Mouse (Mus musculus) midbrain, embryonic 15.5 days (tissue): Measurements from ENCODE around the gene Gm5089. TPM values are rescaled to one million over a fixed set of nuclear protein-coding genes. Genes with fewer than 3 reads are reported as not detected.
"Not testable (repeated sequence)": the region's sequence is repeated elsewhere in the genome, so short reads cannot be mapped to it uniquely, and the experiment has no call there.

Experiments used
- ATAC-seq: fragments of 200-750 bp; cut with Nextera tagmentation; replicated peaks from 2 replicates; pipeline ENCODE4 v1.8.0; 2017; ENCODE audit warnings: moderate TSS enrichment
- H3K27ac ChIP-seq: fragments of 300-500 bp; sonication (generic); 2 replicates; pipeline ENCODE4 v1.5.1; 2015; ENCODE audit warnings: mild to moderate bottlenecking, inconsistent platforms
- H3K27me3 ChIP-seq: fragments of 300-500 bp; sonication (generic); replicated peaks from 2 replicates; pipeline ENCODE4 v1.6.1; 2015; ENCODE audit warnings: inconsistent platforms
- H3K36me3 ChIP-seq: fragments of 300-500 bp; sonication (generic); replicated peaks from 2 replicates; pipeline ENCODE4 v1.6.1; 2015; ENCODE audit warnings: inconsistent platforms
- H3K4me1 ChIP-seq: fragments of 300-500 bp; sonication (generic); 2 replicates; pipeline ENCODE4 v1.6.1; 2015; ENCODE audit warnings: inconsistent platforms
- H3K4me2 ChIP-seq: fragments of 300-500 bp; sonication (generic); 2 replicates; pipeline ENCODE4 v1.6.1; 2015; ENCODE audit warnings: inconsistent platforms, mild to moderate bottlenecking, moderate library complexity
- H3K4me3 ChIP-seq: fragments of 300-500 bp; sonication (generic); 2 replicates; pipeline ENCODE4 v1.5.1; 2015; ENCODE audit warnings: mild to moderate bottlenecking, inconsistent platforms
- H3K9ac ChIP-seq: fragments of 300-500 bp; sonication (generic); 2 replicates; pipeline ENCODE4 v1.6.1; 2015; ENCODE audit warnings: mild to moderate bottlenecking, inconsistent platforms
- H3K9me3 ChIP-seq: fragments of 300-500 bp; sonication (generic); 2 replicates; pipeline ENCODE4 v1.6.1; 2016; ENCODE audit warnings: inconsistent platforms
- WGBS: fragments of 180-500 bp; shearing (Covaris S2); methylation state at CpG from one replicate; pipeline ENCODE4 v1.1.7; 2015; ENCODE audit warnings: mixed read lengths; 5-methylcytosine and 5-hydroxymethylcytosine counted together
- polyA plus RNA-seq: library from polyadenylated mRNA; unstranded; fragments of >200 nt; fragmentation: Nextera tagmentation; extraction: Ambion mirVana; gene quantifications from 2 replicates; pipeline ENCODE4 v1.2.1, GENCODE M21; 2015

The Gm5089 gene
- polyA plus RNA-seq, 1 experiment from 2014 or later = 1.1 TPM

DNA sequence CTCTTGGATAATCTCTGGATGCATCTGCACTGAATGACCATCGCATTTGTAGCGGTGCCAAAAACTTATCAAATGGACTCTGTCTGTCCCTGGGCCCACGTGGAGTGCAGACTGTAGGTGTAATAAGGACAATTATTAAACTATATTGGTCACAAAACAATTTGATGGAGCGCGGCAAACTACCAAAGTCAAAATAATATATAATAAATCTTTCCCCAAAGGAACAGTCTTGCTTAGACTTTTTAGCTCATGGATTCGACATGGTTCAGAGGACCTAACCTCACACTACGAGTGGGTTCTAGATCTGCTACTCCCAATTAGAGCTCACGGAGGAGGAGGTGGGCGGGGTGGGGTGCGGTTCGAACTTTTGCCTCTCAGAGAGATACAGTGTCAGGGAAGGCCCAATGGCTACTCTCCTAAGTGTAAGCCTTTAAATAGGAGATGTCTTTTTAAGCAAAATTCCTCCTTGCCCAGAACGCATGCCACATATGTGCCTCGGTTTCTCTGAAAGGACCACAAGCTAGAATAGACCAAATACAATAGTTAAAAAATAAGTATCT is 15.1 kb upstream of the Gm5089 start:
- ATAC-seq = no peak
- Histone ChIP-seq H3K4me1 (peaks cover 22% of the 10 kb centered on the region), H3K27me3 (peaks cover 62% of the 10 kb centered on the region), H3K9ac (no peak overlapping the region), H3K4me2 (peak overlapping the region; percentile 58), H3K27ac (peak overlapping the region; percentile 85; the same call in 1 of the 2 replicates), H3K36me3 (no peaks in the 10 kb centered on the region), H3K4me3 (peak overlapping the region; percentile 42), H3K9me3 (no peaks in the 10 kb centered on the region)
- WGBS = 25% methylated on average over 13 of the region's 13 CpGs

DNA sequence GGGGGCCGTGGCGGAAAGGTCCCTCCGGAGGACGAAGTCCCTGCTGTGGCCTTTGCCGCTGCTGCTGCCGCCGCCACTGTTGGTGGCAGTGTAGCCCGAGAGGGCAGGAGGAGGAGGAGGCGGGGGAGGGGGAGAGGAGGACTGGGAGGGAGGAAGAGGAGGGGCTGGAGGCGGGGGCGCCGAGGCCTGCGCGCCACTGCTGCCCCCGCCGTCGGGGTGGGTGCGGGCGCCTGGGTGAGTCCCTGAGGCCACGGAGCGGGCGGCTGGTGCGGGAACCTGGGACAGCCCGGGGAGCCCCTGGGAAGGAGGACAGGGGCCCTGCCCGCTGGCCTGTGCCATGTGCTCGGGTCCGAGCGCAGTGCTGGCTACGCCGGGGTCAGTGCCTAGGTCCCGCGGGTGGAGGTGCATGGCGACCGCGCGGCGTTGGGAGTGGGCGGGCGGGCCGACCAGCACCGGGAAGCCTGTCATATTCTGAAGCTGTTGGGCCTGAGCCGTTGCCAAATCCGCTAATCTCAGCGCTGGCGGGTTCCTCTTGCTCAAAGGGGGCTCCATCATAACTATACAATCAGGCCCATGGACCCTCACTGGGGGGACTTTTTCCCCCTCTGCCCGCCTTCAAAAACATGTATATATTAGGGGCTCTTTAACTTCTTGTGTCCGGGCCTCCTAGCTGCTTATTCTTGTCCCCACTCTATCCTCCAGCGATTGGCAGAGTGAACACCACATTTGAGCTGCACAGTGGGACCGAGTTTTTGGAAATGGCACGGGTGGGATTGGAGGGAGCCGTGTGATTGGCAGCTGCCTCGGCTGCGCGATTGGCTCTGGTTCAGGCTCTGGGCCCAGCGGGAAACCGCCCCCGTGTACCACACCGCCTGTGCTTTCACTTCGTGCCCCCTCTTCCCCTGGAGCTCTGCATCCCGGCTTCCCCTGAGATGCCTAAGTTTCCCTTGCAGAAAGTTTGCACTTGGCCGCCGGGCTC is 14.1 kb upstream of the Gm5089 start, which contains the start of gene Zic5:
TSS of gene Zic5 (minus strand) at position 915 of the 979 bp plus-strand sequence.
- Histone ChIP-seq H3K4me3 (peak within 1 kb of the TSS; percentile 42), H3K9me3 (no peaks in the 10 kb centered on the region), H3K9ac (peak within 1 kb of the TSS; percentile 38), H3K4me2 (peak within 1 kb of the TSS; percentile 58), H3K4me1 (peaks cover 22% of the 10 kb centered on the region), H3K27me3 (peaks cover 60% of the 10 kb centered on the region), H3K27ac (peak within 1 kb of the TSS; percentile 85), H3K36me3 (no peaks in the 10 kb centered on the region)
- under 1% methylated on average over 52 of the region's 62 CpGs for WGBS
- ATAC-seq = peak; percentile 83

DNA sequence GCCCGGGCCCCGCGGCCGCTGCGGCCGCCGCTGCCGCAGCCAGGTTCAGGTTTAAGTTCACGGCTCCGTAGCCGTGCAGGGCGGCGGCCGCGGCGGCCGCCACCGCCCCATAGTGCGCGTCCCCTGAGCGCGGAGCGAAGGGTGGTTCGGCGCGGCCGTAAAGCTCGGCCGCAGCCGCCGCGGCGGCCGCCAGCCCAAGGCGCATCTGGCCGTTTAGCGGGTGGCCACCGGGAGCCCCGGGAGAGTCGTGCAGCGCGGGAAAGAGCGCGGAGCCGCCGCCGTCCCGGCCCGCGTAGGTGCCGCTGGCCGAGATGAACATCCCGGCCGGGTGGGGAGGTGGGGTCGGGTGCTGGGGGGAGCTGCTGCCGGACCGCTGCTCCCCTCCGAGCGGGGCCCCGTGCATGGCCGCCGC is 13.4 kb upstream of the Gm5089 start:
- Histone ChIP-seq H3K36me3 (no peaks in the 10 kb centered on the region), H3K9me3 (no peaks in the 10 kb centered on the region), H3K27me3 (peaks cover 60% of the 10 kb centered on the region), H3K4me2 (peak overlapping the region; percentile 58), H3K27ac (peak overlapping the region; percentile 85), H3K4me1 (peaks cover 22% of the 10 kb centered on the region), H3K4me3 (peak overlapping the region; percentile 42), H3K9ac (peak overlapping the region; percentile 38)
- ATAC-seq = peak; percentile 9
- WGBS = under 1% methylated on average over 56 of the region's 62 CpGs

DNA sequence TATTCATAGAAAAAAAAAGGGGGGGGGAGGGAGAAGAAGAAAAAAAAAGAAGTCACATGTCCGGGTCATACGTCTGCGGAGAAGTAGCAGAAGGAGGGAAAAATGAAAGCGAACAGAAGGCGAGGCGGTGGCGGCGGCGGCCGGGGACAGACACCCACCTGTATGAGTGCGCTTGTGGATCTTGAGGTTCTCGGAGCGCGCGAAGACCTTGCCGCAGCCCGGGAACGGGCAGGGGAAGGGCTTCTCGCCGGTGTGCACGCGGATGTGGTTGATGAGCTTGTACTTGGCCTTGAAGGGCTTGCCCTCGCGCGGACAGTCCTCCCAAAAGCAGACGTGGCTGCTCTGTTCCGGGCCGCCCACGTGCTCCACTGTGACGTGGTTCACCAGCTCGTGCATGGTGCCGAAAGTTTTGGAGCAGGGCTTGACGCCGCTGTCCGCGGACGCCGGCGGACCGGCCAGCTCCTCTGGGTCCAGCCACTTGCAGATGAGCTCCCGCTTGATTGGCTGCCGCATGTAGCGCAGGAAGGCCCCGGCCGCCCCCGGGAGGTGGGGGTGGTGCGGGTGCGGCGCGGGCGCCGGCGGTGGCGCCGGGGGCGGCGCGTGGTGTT is 12.9 kb upstream of the Gm5089 start:
- under 1% methylated on average over 58 of the region's 58 CpGs for WGBS

DNA sequence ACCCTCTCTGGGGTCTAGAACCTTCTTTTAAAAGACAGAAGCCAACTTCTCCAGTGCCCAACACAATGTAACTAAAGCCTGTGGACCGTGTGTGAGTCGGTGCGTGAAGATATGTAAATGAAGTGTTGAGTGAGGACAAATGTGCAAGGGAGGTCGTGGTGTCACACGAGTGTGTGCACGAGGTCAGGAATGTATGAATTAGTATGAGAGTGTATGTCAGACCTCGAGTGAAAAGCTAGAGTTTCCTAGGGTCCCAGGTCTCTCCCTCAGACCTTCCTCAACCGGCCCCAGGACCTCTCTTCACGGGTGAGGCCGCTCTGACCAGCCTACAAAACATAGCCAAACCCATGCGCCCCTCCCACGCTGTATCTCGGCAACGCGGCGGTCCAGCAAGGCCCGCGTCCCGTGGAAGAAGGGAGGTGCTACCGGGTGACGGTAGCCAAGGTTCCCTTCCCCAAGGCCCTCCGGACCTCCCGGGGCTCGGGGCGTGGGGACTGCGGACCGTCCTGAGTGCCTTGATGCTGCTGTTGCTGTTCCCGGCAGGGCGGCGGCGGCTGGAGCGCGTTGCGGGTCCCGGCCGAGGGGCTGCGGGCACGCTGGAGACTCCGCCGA is 12.3 kb upstream of the Gm5089 start:
- peak overlapping the region; percentile 85 for H3K27ac ChIP-seq
- peak overlapping the region; percentile 42 for H3K4me3 ChIP-seq
- H3K27me3 ChIP-seq = peaks cover 52% of the 10 kb centered on the region
- peak overlapping the region; percentile 38 for H3K9ac ChIP-seq
- H3K9me3 ChIP-seq = no peaks in the 10 kb centered on the region
- H3K4me2 ChIP-seq = peak overlapping the region; percentile 58
- peaks cover 22% of the 10 kb centered on the region for H3K4me1 ChIP-seq
- no peaks in the 10 kb centered on the region for H3K36me3 ChIP-seq
- under 1% methylated on average over 40 of the region's 40 CpGs for WGBS
- no peak for ATAC-seq

More for the DNA sequence above, 12.9 kb upstream of the Gm5089 start:
- Histone ChIP-seq H3K27ac (peak overlapping the region; percentile 85), H3K27me3 (peaks cover 57% of the 10 kb centered on the region), H3K4me2 (peak overlapping the region; percentile 58), H3K9ac (peak overlapping the region; percentile 38), H3K4me3 (peak overlapping the region; percentile 42), H3K4me1 (peaks cover 22% of the 10 kb centered on the region)
- peak; percentile 18 for ATAC-seq
- not testable (repeated sequence) for H3K9me3 ChIP-seq, H3K36me3 ChIP-seq

DNA sequence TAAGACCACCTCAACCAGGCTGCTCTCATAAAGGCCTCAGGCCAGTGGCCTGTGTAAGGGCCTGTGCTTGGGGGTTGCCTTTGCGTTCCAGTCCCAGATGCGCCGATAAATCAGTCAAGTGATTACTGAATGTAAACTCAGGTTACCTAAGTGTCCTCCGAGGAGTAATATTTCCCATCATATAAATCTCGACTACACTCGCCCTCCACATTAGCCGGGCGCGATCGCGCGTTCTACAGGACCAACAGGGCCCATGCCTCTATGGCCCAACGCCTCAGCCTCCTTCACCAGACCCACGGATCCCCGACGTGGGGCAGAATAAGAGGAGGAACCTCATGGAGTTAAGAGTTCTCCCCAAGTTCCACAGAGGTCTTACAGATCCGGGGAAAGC is 11.8 kb upstream of the Gm5089 start:
- Histone ChIP-seq H3K4me3 (peak overlapping the region; percentile 42), H3K27ac (peak overlapping the region; percentile 85; the same call in 1 of the 2 replicates), H3K9me3 (no peaks in the 10 kb centered on the region), H3K4me1 (peaks cover 22% of the 10 kb centered on the region), H3K9ac (peak overlapping the region; percentile 38), H3K27me3 (peaks cover 48% of the 10 kb centered on the region), H3K36me3 (no peaks in the 10 kb centered on the region), H3K4me2 (peak overlapping the region; percentile 58)
- WGBS = 11% methylated on average over 17 of the region's 17 CpGs
- no peak for ATAC-seq

DNA sequence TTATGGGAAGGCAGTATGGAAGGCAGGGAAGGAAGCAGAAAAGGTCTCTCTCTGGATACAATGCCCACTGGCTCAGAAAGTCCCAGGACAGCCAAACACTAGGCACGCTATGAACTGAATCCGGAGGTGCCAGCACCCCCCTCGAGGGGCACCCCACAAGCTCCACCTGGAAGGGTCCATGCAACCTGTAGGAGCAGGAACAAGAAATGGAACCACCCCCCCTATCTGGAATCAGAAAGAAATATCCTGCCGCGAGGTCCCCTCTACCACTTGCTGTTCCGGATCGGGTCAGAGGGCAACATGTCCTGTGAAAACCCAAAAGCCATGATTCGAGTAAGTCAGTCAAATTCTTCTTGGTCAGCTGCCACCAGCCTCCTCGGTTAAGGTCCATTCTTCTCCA is 11.1 kb upstream of the Gm5089 start:
- H3K27me3 ChIP-seq = peaks cover 42% of the 10 kb centered on the region
- WGBS = 14% methylated on average over 9 of the region's 9 CpGs
- no peak for ATAC-seq
- H3K4me1 ChIP-seq = peaks cover 22% of the 10 kb centered on the region
- no peaks in the 10 kb centered on the region for H3K36me3 ChIP-seq
- peak overlapping the region; percentile 42 for H3K4me3 ChIP-seq
- peak overlapping the region; percentile 85 for H3K27ac ChIP-seq
- peak overlapping the region; percentile 58 for H3K4me2 ChIP-seq
- 0 out of 2 replicates have a peak overlapping the region, but pooled peaks have one; percentile 15 for H3K9ac ChIP-seq
- H3K9me3 ChIP-seq = no peaks in the 10 kb centered on the region

DNA sequence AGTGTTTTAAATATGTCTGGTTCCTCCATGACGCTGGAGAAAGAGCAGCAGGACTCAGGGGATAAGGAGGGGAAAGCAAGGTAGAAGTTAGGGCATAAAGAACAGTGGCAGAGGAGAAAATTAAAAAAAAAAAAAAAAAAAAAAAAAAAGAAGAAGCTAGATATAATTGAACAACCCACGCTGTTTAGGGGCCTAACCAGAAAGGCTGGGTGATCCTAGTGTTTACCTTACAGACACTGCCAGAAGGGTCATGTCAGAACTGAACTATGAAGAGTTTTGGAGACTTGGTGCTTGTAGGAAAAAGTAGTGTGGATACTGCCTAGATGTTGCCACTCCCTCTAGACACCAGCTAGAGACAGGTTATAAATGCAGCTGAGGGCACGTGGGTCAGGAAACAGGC is 10.6 kb upstream of the Gm5089 start:
- ATAC-seq = no peak
- WGBS = 26% methylated on average over 3 of the region's 3 CpGs
- no peak overlapping the region for H3K9ac ChIP-seq

DNA sequence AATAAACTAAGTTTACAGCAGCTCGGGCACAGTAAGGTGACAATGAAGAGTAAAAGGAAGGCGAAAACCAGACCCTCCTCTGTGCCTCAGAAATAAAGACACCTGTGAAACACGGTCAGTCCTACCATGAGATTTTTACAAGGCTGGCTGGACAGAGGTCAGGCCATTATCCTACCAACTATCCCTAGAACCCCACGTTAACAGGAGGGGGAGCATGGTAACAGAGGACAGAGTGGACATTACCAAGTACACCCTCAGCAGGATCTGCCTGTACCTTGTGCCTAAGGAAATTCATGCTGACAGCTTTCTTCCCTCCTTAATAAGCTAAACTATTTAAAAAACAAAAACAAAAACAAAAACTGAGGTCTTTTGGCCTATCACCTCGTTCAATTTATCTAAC is 9.3 kb upstream of the Gm5089 start:
- no peak for ATAC-seq
- 46% methylated on average over 5 of the region's 5 CpGs for WGBS
- no peaks in the 10 kb centered on the region for H3K9me3 ChIP-seq
- peak overlapping the region; percentile 33 for H3K4me2 ChIP-seq
- H3K36me3 ChIP-seq = no peaks in the 10 kb centered on the region
- peaks cover 18% of the 10 kb centered on the region for H3K4me1 ChIP-seq
- H3K4me3 ChIP-seq = peak overlapping the region; percentile 12; the same call in 1 of the 2 replicates
- H3K9ac ChIP-seq = no peak overlapping the region
- 0 out of 2 replicates have a peak overlapping the region, but pooled peaks have one; percentile 50 for H3K27ac ChIP-seq
- peaks cover 40% of the 10 kb centered on the region for H3K27me3 ChIP-seq

More for the DNA sequence above, 10.6 kb upstream of the Gm5089 start:
- H3K36me3 ChIP-seq = no peaks in the 10 kb centered on the region
- peaks cover 41% of the 10 kb centered on the region for H3K27me3 ChIP-seq
- H3K4me3 ChIP-seq = peak overlapping the region; percentile 42
- peak overlapping the region; percentile 85 for H3K27ac ChIP-seq
- peaks cover 22% of the 10 kb centered on the region for H3K4me1 ChIP-seq
- peak overlapping the region; percentile 58 for H3K4me2 ChIP-seq
- H3K9me3 ChIP-seq = no peaks in the 10 kb centered on the region

DNA sequence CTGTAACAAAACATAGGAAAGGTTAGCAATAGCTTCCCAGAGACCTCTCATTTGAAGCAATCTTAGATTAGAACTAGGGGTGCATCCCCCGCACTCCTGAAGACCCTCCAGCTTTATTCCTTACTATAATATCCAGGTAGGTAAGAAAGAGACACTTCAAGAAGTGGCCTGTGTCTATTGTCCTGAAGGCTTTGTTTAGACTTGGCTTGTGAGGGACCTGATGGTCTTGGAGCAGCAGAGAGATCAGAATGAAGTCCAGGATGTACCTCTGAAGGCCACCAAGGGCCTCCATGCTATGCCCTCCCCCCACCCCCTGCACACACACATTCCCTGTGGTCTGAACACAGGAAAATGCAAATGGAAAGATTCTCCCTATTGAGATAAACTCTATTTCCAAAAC is 8.9 kb upstream of the Gm5089 start:
- peaks cover 14% of the 10 kb centered on the region for H3K4me1 ChIP-seq
- peak overlapping the region; percentile 33 for H3K4me2 ChIP-seq
- no peak overlapping the region for H3K9ac ChIP-seq
- H3K27me3 ChIP-seq = peaks cover 43% of the 10 kb centered on the region
- no peaks in the 10 kb centered on the region for H3K9me3 ChIP-seq
- no peaks in the 10 kb centered on the region for H3K36me3 ChIP-seq
- no peak overlapping the region for H3K27ac ChIP-seq
- 83% methylated on average over 1 of the region's 1 CpGs for WGBS
- peak overlapping the region; percentile 12; the same call in 1 of the 2 replicates for H3K4me3 ChIP-seq
- no peak for ATAC-seq

DNA sequence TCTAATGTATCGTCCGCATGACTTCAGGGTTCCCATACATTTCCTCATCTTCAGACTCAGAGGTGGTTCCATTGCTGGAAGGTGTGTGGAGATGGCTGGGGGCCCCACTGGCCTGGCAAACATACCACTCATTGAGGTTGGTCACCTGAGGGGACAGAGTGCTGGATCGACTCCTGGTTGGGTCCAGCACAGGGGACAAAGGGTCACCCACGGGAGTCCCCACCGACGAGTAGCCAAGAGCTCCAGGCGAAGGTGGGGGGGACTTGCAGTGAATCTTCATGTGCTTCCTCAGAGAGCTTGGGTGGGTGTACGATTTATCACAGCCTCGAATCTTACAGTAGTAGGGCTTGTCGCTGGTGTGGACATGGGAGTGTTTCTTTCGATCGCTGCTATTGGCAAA is 8.4 kb upstream of the Gm5089 start:
- ATAC-seq, H3K9me3 ChIP-seq, H3K4me3 ChIP-seq, H3K9ac ChIP-seq, H3K36me3 ChIP-seq, H3K4me1 ChIP-seq, H3K27ac ChIP-seq: not testable (repeated sequence)
- H3K4me2 ChIP-seq = peak overlapping the region; percentile 33; the same call in 1 of the 2 replicates
- peaks cover 43% of the 10 kb centered on the region for H3K27me3 ChIP-seq
- WGBS = 71% methylated on average over 12 of the region's 12 CpGs
